Mouse (Mus musculus): ENCODE measurements around the gene Fam189b. TPM values are rescaled to one million over a fixed set of nuclear protein-coding genes. Genes with fewer than 3 reads are reported as not detected.
A peak's percentile ranks its signal among the peaks of the same experiment; 100 is the strongest.

Gene Fam189b
- total and polyA plus RNA-seq, 2 experiments, result 0.09 to 4.1 TPM

GRCm38 (mm10) chr3:89202253-89203141, 19.6 kb downstream of the Fam189b start, which contains the start of gene Gba:
TSS of gene Gba (plus strand) at chr3:89202928.
- TF ChIP-seq POLR2A (IDR thresholded peaks at IDR 0.05; ENCODE audit: extremely low read depth, insufficient read depth, low read length), result no peak
- TF ChIP-seq CTCF (IDR thresholded peaks at IDR 0.05; ENCODE audit: low read depth, low read length), result no peak
- 23% methylated on average over 13 of the region's 13 CpGs for WGBS

GRCm38 (mm10) chr3:89203142-89203514, 20.2 kb downstream of the Fam189b start:
- 30% methylated on average over 5 of the region's 5 CpGs for WGBS
- H3K27me3 ChIP-seq (ENCODE audit: control insufficient read depth, insufficient read depth, low read length), result no peaks in the 10 kb centered on the region
- peak overlapping the region; percentile 69 for H3K9ac ChIP-seq (ENCODE audit: low read depth, low read length)
- peaks cover 10% of the 10 kb centered on the region; the same call in 1 of the 2 replicates for H3K36me3 ChIP-seq (ENCODE audit: control insufficient read depth, insufficient read depth, low read length)
- H3K27ac ChIP-seq (replicated peaks; ENCODE audit: insufficient read depth, low read depth, low read length), result peak overlapping the region; percentile 38
- H3K79me2 ChIP-seq (ENCODE audit: control insufficient read depth, insufficient read depth, low read length), result peaks cover 5% of the 10 kb centered on the region; the same call in 1 of the 2 replicates
- peak overlapping the region; percentile 55 for H3K4me3 ChIP-seq (ENCODE audit: insufficient read depth, low read depth, low read length)
- no peak for TF ChIP-seq POLR2A (IDR thresholded peaks at IDR 0.05; ENCODE audit: extremely low read depth, insufficient read depth, low read length)
- no peak for TF ChIP-seq CTCF (IDR thresholded peaks at IDR 0.05; ENCODE audit: low read depth, low read length)
- H3K4me1 ChIP-seq (ENCODE audit: control insufficient read depth, insufficient read depth, low read length), result peaks cover 4% of the 10 kb centered on the region
- DNase-seq (ENCODE audit: extremely low read depth, low read depth, low spot score), result no peak

More at GRCm38 (mm10) chr3:89202253-89203141, 19.6 kb downstream of the Fam189b start, which contains the start of gene Gba:
- Histone ChIP-seq H3K9ac (ENCODE audit: low read depth, low read length) (peak within 1 kb of the TSS; percentile 69), H3K27ac (replicated peaks; ENCODE audit: insufficient read depth, low read depth, low read length) (peak within 1 kb of the TSS; percentile 38), H3K27me3 (ENCODE audit: control insufficient read depth, insufficient read depth, low read length) (no peaks in the 10 kb centered on the region), H3K79me2 (ENCODE audit: control insufficient read depth, insufficient read depth, low read length) (peaks cover 5% of the 10 kb centered on the region; the same call in 1 of the 2 replicates), H3K4me3 (ENCODE audit: insufficient read depth, low read depth, low read length) (peak within 1 kb of the TSS; percentile 55), H3K36me3 (ENCODE audit: control insufficient read depth, insufficient read depth, low read length) (peaks cover 8% of the 10 kb centered on the region; the same call in 1 of the 2 replicates), H3K4me1 (ENCODE audit: control insufficient read depth, insufficient read depth, low read length) (peaks cover 4% of the 10 kb centered on the region)
- DNase-seq (ENCODE audit: extremely low read depth, low read depth, low spot score), result peak; percentile 85

GRCm38 (mm10) chr3:89206079-89206478, 23.1 kb downstream of the Fam189b start:
- peaks cover 5% of the 10 kb centered on the region; the same call in 1 of the 2 replicates for H3K79me2 ChIP-seq (ENCODE audit: control insufficient read depth, insufficient read depth, low read length)
- TF ChIP-seq CTCF (IDR thresholded peaks at IDR 0.05; ENCODE audit: low read depth, low read length) (no peak), POLR2A (IDR thresholded peaks at IDR 0.05; ENCODE audit: extremely low read depth, insufficient read depth, low read length) (no peak)
- no peaks in the 10 kb centered on the region for H3K27me3 ChIP-seq (ENCODE audit: control insufficient read depth, insufficient read depth, low read length)
- no peak overlapping the region for H3K4me3 ChIP-seq (ENCODE audit: insufficient read depth, low read depth, low read length)
- H3K27ac ChIP-seq (replicated peaks; ENCODE audit: insufficient read depth, low read depth, low read length), result no peak overlapping the region
- peaks cover 12% of the 10 kb centered on the region; the same call in 1 of the 2 replicates for H3K36me3 ChIP-seq (ENCODE audit: control insufficient read depth, insufficient read depth, low read length)
- WGBS, result 96% methylated on average over 7 of the region's 7 CpGs
- H3K9ac ChIP-seq (ENCODE audit: low read depth, low read length), result no peak overlapping the region
- no peak for DNase-seq (ENCODE audit: extremely low read depth, low read depth, low spot score)
- H3K4me1 ChIP-seq (ENCODE audit: control insufficient read depth, insufficient read depth, low read length), result peaks cover 4% of the 10 kb centered on the region

GRCm38 (mm10) chr3:89206695-89207094, 23.8 kb downstream of the Fam189b start:
- no peak for DNase-seq (ENCODE audit: extremely low read depth, low read depth, low spot score)
- Histone ChIP-seq H3K27ac (replicated peaks; ENCODE audit: insufficient read depth, low read depth, low read length) (no peak overlapping the region), H3K4me1 (ENCODE audit: control insufficient read depth, insufficient read depth, low read length) (peaks cover 4% of the 10 kb centered on the region), H3K4me3 (ENCODE audit: insufficient read depth, low read depth, low read length) (no peak overlapping the region), H3K79me2 (ENCODE audit: control insufficient read depth, insufficient read depth, low read length) (peaks cover 5% of the 10 kb centered on the region; the same call in 1 of the 2 replicates), H3K9ac (ENCODE audit: low read depth, low read length) (no peak overlapping the region), H3K36me3 (ENCODE audit: control insufficient read depth, insufficient read depth, low read length) (peaks cover 12% of the 10 kb centered on the region; the same call in 1 of the 2 replicates), H3K27me3 (ENCODE audit: control insufficient read depth, insufficient read depth, low read length) (no peaks in the 10 kb centered on the region)
- 87% methylated on average over 2 of the region's 2 CpGs for WGBS
- no peak for TF ChIP-seq POLR2A (IDR thresholded peaks at IDR 0.05; ENCODE audit: extremely low read depth, insufficient read depth, low read length)
- TF ChIP-seq CTCF (IDR thresholded peaks at IDR 0.05; ENCODE audit: low read depth, low read length), result no peak

- WGBS, result 93% methylated on average over 13 of the region's 13 CpGs
- Histone ChIP-seq H3K27me3 (ENCODE audit: control insufficient read depth, insufficient read depth, low read length) (no peaks in the 10 kb centered on the region), H3K79me2 (ENCODE audit: control insufficient read depth, insufficient read depth, low read length) (peaks cover 3% of the 10 kb centered on the region; the same call in 1 of the 2 replicates), H3K36me3 (ENCODE audit: control insufficient read depth, insufficient read depth, low read length) (peaks cover 12% of the 10 kb centered on the region; the same call in 1 of the 2 replicates), H3K4me1 (ENCODE audit: control insufficient read depth, insufficient read depth, low read length) (peaks cover 3% of the 10 kb centered on the region), H3K9ac (ENCODE audit: low read depth, low read length) (no peak overlapping the region), H3K27ac (replicated peaks; ENCODE audit: insufficient read depth, low read depth, low read length) (no peak overlapping the region), H3K4me3 (ENCODE audit: insufficient read depth, low read depth, low read length) (no peak overlapping the region)
- DNase-seq (ENCODE audit: extremely low read depth, low read depth, low spot score), result no peak
- TF ChIP-seq POLR2A (IDR thresholded peaks at IDR 0.05; ENCODE audit: extremely low read depth, insufficient read depth, low read length), result no peak
- TF ChIP-seq CTCF (IDR thresholded peaks at IDR 0.05; ENCODE audit: low read depth, low read length), result no peak
These were observed 25.2 kb downstream of the Fam189b start for GRCm38 (mm10) chr3:89208075-89208657.

Data from liver, adult 2 months (tissue).